Mouse (Mus musculus): Measurements from ENCODE around the gene Ogdh. TPM values are rescaled to one million over a fixed set of nuclear protein-coding genes. Genes with fewer than 3 reads are reported as not detected.

Gene Ogdh
- 245 TPM for polyA plus RNA-seq (2017; shearing (Covaris generic))

GRCm38 (mm10) chr11:6291401-6292115 lies at the start of gene Ogdh:
Gene Ogdh, plus strand, starts transcription at chr11:6291633.

GRCm38 (mm10) chr11:6267320-6268254 lies 23.8 kb upstream of the Ogdh start, which contains the start of gene Ddx56:
Gene Ddx56, minus strand, starts transcription at chr11:6267772.

GRCm38 (mm10) chr11:6274387-6275093 lies 16.9 kb upstream of the Ogdh start, which contains the start of gene Tmed4:
Gene Tmed4, minus strand, starts transcription at chr11:6274870.

GRCm38 (mm10) chr11:6388726-6389413 lies 97.4 kb downstream of the Ogdh start, which contains the start of gene Zmiz2:
Gene Zmiz2, plus strand, starts transcription at chr11:6389074.

Other genes with a start within 250 kb of the Ogdh start
- gene Camk2b, start 225.3 kb upstream of the Ogdh start, polyA plus RNA-seq (2017; shearing (Covaris generic)): 14.8 TPM
- not detected for gene A730071L15Rik, start 91.6 kb upstream of the Ogdh start, polyA plus RNA-seq (2017; shearing (Covaris generic))
- 49.3 TPM for gene Nudcd3, start 91.2 kb upstream of the Ogdh start, polyA plus RNA-seq (2017; shearing (Covaris generic))
- 0.11 TPM for gene Npc1l1, start 61.5 kb upstream of the Ogdh start, polyA plus RNA-seq (2017; shearing (Covaris generic))
- gene Ddx56, start 23.9 kb upstream of the Ogdh start, polyA plus RNA-seq (2017; shearing (Covaris generic)): 60.2 TPM
- gene Tmed4, start 16.8 kb upstream of the Ogdh start, polyA plus RNA-seq (2017; shearing (Covaris generic)): 43.1 TPM
- gene Zmiz2, start 97.4 kb downstream of the Ogdh start, polyA plus RNA-seq (2017; shearing (Covaris generic)): 73.4 TPM
- gene Ppia, start 123.8 kb downstream of the Ogdh start, polyA plus RNA-seq (2017; shearing (Covaris generic)): 3,980 TPM
- gene H2afv, start 152.8 kb downstream of the Ogdh start, polyA plus RNA-seq (2017; shearing (Covaris generic)): 142 TPM
- 33.1 TPM for gene Purb, start 184.3 kb downstream of the Ogdh start, polyA plus RNA-seq (2017; shearing (Covaris generic))
- gene Myo1g, start 229.3 kb downstream of the Ogdh start, polyA plus RNA-seq (2017; shearing (Covaris generic)): 191 TPM

All from effector memory CD4-positive, alpha-beta T cell, adult 7 months (primary cell).